Mouse (Mus musculus): ENCODE results near the gene Ppp5c.
"Not testable (repeated sequence)": the region's sequence is repeated elsewhere in the genome, so short reads cannot be mapped to it uniquely, and the experiment has no call there.

Gene Ppp5c

GRCm38 (mm10) chr7:17027588-17028343, at the start of gene Ppp5c:
TSS of gene Ppp5c (minus strand) at chr7:17027924.
- DNase-seq (ENCODE audit: low read depth), result peak; percentile 67

DNA sequence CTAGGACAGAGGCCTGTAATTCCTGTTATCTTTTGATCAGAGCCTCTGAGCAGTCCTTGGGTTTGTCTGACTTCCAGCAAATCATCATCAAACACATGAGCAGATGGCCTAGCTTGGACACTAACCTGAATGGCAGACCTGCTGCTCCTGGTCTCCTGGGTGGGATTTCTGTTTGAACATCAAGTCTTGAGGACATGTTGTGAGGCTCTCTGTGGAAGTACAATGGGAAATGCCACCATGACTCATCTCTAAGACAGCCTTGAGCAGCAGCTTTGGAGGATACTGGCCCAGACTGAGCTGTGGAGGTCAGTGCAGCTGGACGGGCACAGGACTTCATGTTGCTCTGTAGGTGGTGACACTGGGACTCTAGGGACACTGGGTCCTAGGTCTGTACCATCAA, 48.8 kb upstream of the Ppp5c start:
- DNase-seq (ENCODE audit: low read depth), result no peak

DNA sequence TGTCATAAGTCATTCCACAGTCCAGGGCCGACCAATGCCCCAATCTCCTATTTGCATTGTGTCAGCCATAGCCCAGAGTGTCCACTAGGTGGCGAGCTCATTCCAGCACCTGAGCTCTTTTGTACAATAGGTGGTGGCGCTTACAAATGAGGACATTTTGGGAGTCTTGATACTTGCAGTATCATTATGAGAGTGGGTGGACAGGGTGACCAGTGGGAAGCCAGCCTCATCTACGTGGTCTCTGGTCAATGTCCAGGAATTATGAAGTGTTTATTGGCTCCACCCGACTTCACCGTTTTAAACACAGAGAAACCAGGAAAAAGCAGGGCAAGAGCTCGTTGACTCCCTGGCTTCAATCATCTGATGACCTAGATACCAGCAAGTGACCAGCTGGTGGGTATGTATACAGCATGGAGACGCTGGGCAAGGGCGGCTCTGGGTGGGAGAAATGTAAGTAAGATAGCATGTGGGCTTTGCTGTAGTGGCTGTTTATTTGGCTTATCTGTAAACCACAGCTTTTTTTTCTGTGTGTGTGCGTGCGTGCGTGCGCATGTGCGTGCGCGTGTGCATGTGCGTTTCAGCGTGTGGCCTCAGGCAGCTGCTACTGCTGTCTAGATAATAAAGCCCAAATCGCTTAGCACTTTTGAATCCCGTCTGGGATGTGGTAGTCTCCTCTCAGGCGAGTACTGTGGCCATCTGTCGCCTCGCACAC, 46.3 kb upstream of the Ppp5c start, which contains the start of gene Psg16:
Gene Psg16, plus strand, starts transcription at position 137 of the 712 bp plus-strand sequence.
- DNase-seq (ENCODE audit: low read depth), result peak; percentile 67

- no peak for DNase-seq (ENCODE audit: low read depth)
Observed at GRCm38 (mm10) chr7:17073513-17073903, 45.8 kb upstream of the Ppp5c start.

DNA sequence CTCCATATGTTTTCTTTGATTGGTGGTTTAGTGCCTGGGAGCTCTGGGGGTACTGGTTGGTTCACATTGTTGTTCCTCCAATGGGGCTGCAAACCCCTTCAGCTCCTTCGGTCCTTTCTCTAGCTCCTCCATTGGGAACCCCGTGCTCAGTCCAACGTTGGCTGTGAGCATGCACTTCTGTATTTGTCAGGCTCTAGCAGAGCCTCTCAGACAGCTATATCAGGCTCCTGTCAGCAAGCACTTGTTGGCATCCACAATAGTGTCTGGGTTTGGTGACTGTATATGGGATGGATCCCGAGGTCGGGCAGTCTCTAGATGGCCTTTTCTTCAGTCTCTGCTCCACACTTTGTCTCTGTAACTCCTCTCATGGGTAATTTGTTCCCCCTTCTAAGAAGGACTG, 39.9 kb upstream of the Ppp5c start:
- DNase-seq (ENCODE audit: low read depth), result not testable (repeated sequence)

DNA sequence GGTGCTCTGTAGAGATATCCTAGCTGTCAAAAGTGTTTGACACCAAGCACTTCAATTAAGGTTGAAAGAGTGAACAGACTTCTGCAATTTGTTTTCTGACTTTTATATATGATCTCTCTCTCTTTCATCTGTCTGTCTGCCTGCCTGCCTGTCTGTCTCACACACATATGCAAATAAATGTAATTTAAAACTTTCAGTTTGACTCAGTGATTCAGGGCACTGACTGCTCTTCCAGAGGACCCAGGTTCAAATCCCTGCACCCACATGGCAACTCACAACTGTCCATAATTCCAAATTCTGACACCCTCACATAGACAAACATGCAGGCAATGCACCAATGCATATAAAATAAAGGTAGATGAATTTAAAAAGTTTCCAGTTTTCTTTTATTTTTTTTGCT, 39.3 kb upstream of the Ppp5c start:
- no peak for DNase-seq (ENCODE audit: low read depth)

GRCm38 (mm10) chr7:17066412-17066811, 38.7 kb upstream of the Ppp5c start:
- peak; percentile 67 for DNase-seq (ENCODE audit: low read depth)

DNA sequence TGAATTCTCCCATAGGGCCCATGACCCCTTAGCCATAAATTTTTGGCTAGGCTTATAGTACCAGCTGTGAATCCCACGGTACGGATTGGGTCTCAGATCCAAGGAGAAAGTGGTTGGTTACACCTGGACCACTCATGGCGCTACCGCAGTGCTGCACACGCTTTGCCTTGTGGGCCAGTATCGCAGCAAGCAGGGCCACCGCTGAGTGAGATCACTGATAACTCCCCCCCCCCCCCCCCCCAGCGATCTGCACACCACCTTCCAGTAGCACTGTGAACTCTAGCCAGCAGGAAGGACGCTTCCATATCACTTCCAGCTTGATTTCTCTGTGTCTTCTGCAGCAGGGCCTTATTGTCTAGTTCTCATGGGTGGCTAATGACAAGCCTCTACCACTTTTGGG, 37.9 kb upstream of the Ppp5c start:
- DNase-seq (ENCODE audit: low read depth), result no peak

- DNase-seq (ENCODE audit: low read depth), result no peak
Observed at GRCm38 (mm10) chr7:17062845-17063244, 35.1 kb upstream of the Ppp5c start.

DNA sequence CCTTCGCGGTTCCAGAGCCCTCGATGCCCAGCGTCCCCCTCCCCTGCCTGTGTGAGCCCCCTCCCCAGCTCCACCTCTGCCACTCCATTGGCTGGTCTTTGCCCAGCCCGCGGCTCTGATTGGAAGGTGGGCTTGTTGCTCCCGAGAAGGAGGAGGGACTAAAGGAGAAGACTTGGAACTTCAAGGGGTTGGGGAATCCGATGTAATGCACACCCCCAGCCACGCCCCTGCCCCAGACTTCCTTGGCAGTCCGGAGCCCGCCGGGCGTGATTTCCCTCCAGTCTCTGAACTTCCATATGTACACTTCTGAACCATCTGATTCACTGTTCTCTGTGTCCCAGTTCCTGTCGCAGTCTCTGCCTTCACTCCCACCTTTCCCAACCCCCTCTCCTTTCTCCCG, 34.7 kb upstream of the Ppp5c start, which contains the start of gene Hif3a:
Gene Hif3a, minus strand, starts transcription at position 39 of the 400 bp plus-strand sequence.
- no peak for DNase-seq (ENCODE audit: low read depth)

- DNase-seq (ENCODE audit: low read depth), result no peak
Observed at GRCm38 (mm10) chr7:17060782-17061605, 33.3 kb upstream of the Ppp5c start.

GRCm38 (mm10) chr7:17060031-17060781, 32.5 kb upstream of the Ppp5c start:
- peak; percentile 83 for DNase-seq (ENCODE audit: low read depth)

GRCm38 (mm10) chr7:17059463-17059844, 31.7 kb upstream of the Ppp5c start:
- no peak for DNase-seq (ENCODE audit: low read depth)

- no peak for DNase-seq (ENCODE audit: low read depth)
Observed at GRCm38 (mm10) chr7:17058816-17059462, 31.2 kb upstream of the Ppp5c start.

- peak; percentile 72 for DNase-seq (ENCODE audit: low read depth)
Observed at GRCm38 (mm10) chr7:17058071-17058689, 30.5 kb upstream of the Ppp5c start.

DNA sequence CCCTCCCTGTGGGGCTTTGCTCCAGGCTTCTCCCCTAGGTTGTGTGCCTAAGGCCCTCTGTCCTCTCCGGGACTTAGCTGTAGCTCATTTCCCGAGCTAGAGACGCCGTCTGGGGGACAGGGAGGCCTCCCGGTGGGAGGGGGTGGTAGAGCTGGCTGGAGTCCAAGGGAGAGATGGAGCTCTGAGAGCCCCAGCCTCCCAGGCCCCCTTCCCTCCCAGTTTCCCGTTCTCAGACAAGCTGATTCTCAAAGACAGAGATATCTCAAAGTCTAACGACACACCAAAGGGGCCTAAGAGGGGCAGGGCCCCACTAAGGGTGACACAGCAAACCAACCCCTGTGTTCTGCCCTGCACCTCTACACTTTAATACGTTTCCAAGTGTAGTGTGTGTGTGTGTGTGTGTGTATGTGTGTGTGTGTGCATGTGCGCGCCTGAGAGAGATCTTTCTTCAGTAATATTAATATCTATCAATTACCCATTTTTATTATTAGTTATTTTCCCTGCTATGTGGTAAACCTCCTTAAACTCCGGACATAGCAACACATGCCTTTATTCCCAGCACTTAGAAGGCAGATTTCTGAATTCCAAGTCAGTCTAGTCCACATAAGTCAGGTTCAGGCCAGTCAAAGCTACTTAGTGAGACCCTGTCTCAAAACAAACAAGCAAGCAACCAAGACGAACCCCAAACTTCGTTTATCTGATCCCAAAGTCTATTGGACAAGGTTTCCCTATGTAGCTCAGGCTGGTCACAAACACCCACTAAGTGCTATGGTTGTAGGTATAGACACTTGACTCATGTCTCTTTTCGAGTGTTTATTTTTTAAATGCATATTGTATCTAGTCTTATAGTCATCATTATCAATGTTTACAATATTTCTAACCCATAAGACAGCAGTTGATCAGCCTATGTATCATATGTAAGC, 29.1 kb upstream of the Ppp5c start:
- DNase-seq (ENCODE audit: low read depth), result peak; percentile 71

DNA sequence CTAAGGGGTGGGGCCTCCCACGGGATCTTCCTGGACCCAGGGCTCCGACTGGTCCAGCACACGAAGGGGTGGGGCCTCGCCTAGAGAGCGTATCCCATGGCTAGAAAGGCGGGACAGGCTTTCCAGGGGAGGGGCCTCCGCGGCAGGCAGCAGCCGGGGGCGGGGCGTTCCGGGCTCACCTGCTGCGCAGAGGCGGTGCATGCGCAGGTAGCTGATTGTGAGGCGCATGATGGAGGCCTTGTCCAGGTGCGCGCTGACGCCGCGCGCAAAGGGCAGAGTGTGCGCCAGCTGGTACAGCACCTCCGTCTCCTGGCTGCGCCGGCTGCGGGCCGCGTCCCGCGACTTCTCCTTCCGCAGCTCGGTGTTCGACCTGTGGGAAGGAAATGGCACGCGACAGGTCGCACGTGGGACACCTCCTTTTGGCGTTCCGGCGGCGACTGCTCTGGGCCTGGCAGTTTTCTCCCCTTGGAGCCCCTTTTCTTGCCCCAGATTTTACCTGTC, 28.4 kb upstream of the Ppp5c start:
- DNase-seq (ENCODE audit: low read depth), result peak; percentile 94

DNA sequence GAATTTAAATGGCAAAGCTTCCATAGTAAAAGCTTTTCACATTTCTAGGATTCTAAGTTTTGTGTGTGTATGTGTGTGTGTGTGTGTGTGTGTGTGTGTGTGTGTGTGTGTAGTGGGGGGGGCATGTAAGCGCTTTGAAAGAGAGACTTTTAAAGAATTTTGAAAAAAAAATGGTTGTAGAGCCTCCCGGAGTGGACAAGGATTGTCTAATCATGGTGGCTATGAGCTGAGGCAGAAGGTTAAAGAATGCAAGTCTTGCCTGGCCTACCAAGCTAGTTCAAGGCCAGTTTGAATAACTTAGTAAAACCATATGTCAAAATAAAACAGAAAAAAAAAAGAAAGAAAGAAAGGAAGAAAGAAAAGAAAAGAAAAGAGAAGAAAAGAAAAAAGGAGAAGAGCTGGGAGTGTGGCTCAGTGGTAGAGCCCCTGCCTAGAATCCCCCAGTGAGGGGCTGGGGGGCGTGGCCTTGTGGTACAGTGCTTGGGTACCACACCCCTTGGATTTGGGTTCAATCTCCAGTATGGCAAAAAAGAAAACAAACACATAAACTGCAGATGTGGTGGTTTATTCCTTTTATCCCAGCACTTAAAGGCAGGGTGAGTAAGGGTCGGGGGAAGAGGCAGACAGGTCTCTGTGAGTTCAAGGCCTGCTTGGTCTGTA, 27.7 kb upstream of the Ppp5c start:
- DNase-seq (ENCODE audit: low read depth), result no peak

Measured in c-Kit-positive CD71-positive TER-119-negative erythroid progenitor cells, embryonic 14.5 days (primary cell).